Mouse (Mus musculus) MEL-GATA-1-ER (cell line): ENCODE data around the gene Lrp10.

Experiments used
- DNase-seq: peaks from one replicate; pipeline ENCODE4 v3.0.0-alpha.2; 2012; ENCODE audit warnings: low read depth; ENCODE audit errors: extremely low read depth

Lrp10 gene

DNA sequence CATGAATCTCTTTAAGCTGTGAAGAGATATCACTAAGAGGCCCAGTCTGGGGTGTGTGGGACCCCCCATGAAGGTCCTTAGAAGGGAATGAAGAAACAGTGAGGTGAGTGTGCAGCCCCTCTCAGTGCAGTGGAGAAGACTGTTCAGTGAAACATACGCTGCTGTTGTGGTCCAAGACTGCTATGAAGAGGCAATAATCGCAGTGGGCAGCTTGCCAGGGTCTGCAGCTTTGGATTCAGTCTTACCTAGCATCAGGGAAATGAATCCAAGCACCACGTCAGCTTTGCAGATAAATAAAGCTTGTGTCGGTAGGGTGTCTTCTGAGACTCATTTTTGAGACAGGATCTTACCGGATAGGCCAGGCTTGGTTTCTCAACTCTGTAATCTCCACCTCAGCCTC is 8.7 kb downstream of the Lrp10 start:
- no peak for DNase-seq

DNA sequence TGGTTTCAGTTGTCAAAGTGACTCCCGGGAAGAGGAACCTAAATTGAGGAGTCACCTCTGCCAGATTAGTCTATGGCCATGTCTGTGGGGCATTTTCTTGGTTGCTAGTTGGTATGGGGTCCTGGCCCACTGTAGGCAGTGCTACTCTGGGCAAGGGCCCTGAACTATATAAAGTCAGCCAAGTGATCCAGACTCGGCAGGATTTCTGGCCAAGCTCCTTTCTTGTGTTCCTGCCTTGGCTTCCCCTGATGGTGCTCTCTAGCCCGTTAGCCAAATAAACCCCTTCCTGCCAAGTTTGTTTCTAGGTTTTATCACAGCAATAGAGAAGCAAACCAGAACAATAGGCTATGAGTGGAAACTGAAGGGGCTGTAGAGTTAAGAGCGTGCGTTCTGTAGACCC is 10.8 kb downstream of the Lrp10 start:
- no peak for DNase-seq

DNA sequence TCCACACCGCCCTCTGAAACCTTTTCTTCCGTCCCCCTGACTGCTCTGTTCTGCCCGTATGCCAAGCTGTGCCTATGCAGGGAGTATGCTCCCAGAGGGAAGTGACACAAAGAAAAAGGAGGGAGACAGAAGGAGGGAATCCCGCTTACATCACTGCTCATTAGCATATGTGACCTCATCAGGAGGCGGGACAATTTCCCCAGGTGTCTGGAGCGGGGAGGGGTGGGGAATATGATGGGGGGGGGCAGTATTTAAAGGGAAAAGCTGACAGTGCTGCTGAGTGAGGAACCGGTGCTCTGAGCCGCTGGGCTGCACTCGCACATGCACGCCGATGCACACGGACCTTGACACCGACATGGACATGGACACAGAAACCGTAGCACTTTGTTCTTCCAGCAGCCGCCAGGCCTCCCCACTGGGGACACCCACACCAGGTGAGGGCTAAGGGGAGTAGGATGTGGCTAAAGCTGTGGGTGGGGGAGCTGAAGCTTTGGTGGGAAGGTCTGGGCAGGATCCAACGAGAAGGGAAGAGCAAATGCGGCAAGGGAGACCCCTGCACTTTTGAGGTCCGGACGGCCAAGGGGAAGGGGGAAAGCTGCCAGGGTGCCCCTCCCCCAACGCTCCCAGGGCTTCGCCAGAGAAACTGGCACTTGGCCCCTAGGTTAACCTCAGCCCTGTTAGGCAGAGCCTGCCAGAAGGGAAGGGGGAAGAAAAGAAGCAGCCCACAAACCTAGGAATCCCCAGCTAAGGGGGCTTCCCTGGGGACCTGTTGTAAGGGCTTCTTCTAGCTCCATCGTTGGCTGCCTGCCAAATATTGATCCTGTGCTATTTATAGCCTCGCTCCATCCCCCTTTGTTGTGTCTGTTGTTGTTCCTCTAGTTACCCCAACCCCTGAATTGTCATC is 12.3 kb downstream of the Lrp10 start, which contains the start of gene Rem2:
TSS of gene Rem2 (plus strand) at position 160 of the 904 bp plus-strand sequence.
- DNase-seq, result no peak

DNA sequence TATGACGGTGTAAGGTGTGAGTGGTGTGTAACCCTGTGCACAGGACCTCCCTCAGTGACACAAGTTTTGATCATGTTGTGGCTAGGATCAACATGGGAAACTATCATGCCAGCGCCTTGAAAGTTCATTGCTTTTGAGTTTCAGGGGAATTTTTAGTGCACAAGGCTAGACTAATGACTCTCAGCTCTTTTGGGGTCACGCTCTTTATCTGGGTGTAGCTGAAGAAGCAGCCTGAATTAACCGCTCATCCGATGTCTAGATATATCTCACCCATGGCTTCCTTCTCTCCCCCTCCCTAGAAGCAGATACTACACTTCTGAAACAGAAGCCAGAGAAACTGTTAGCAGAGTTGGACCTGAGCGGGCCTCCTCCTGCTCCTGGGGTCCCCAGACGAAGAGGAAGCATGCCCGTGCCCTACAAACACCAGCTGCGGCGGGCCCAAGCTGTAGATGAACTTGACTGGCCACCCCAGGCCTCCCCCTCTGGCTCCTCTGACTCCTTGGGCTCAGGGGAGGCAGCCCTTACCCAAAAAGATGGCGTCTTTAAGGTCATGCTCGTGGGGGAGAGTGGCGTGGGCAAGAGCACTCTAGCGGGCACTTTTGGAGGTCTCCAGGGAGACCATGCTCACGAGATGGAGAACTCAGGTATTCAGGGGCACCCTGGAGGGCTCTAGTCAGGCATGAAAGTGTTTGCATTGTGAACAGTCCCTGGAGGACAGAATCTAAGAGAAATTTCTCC is 13.4 kb downstream of the Lrp10 start:
- DNase-seq, result no peak

DNA sequence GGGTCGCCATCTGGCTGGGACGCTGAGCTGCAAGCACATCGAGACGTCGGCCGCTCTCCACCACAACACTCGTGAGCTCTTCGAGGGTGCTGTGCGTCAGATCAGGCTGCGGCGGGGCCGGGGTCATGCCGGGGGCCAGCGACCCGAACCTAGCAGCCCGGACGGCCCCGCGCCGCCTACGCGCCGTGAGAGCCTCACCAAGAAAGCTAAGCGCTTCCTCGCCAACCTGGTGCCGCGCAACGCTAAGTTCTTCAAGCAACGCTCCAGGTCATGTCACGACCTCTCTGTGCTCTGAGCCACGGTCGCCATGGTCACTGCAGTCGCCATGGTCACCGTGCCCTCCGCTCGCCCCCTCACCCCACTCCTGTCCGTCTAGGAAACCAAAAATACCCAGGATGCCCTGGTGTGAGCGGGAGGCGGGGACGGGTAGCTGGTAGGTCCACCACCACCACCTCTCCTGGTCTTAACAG is 15.5 kb downstream of the Lrp10 start:
- DNase-seq, result no peak

DNA sequence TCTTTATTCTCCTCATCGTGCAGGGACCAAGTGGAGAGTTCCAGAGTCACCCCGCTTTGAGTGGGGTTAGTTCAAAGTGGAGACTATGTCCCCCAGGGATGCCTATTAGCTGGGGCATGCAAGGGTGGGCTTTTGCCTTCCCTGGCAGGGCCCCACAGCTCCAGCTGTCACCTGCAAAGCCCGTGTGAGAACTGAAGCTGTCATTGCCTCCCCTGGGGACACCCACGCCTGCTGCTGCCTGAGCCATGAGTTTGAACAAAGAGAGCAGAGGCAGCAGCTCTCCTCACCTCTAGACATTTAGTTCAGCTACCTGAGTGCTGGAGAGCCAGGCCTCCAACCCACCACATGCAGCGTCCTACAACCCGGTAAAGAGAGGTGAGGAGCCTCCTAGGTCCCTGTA is 16.7 kb downstream of the Lrp10 start:
- DNase-seq, result no peak

DNA sequence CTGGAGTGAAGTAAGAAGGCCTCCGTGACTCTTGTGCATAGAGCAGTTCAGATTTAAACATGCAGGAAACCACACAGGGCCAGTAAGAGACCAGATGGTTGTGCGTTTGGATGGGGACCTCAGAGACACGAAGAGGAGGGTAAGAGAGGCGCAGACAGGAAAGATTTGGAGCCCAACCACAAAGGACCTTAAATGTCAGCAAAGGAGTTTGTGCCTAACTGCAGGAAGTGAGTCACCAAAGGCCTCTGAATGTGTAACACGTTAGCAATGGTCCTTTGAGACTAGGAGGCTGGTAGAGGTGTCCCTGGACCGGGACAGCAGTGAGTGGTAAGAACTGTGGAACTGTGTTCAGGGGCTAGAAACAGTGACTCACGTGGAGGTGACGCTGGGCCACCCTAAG is 17.5 kb downstream of the Lrp10 start:
- DNase-seq, result no peak

DNA sequence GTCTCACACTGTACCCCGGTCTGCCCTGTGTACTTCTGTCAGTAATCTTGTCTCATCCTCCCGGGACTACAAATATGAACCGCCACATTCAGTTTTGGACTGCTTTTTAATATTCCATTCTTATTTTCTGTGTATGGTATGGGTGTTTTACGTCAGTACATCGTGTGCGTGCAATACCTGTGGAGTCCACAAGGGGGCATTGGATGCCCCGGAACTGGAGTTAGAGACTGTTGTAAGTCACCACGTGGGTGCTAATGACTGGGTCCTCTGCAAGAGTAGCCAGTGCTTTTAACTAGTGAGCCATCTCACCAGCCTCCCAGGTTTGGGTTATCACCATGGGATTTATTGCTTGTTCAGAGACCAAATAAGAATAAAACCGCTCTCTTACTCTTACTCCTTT is 18.6 kb downstream of the Lrp10 start:
- DNase-seq, result peak; percentile 74

DNA sequence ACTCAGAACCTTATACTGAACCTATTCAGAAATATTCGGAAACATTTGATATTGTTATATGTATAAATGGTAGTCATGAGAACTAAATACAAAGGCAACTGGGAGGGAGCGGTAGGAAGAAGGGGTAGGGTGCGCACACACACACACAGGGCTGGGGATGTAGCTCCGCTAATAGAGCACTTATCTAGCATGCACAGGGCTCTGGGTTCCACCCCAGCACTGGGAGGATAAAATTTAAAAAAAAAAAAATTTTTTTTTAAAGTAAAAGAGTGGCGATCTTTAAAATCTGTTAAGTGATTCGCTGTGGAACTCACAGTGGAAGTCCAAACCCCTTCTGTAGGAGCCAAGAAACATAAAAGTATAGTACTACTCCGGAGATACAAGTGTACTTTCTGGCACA is 22.0 kb downstream of the Lrp10 start:
- DNase-seq, result no peak

DNA sequence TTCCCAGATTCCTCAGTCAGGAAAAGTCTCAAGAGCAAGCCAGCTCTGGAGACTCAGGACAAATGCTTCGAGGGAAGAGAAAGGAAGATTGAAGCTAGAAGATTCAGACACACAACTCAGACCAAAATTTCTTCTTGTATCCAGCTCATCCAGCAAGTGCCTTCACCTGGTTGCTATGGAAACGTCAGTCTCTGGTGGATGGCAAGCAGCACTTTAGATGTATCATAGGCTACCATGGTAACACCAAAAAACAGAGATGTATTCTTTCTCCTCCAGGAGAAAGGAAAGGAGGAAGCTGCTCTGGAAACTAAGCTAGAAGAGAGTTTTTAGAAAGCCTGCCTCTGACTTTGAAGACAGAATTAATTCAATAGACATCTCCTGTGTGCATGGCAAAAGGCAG is 23.8 kb downstream of the Lrp10 start:
- DNase-seq, result no peak

DNA sequence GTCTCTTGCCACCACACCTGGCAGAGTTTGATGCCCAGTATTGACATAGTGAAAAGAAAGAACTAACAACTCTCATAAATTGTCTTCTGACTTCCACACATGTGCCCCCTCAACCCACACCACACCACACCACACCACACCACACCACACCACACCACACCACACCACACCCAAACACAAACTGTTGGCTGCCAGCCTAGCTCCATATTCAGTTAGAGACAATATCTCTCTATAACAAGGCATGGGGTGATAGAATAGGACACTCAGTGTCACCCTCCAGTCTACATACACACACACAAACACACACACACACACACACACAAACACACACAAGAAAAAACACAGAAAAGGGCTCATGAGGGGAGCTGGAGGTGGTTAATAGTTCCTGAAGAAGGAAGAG is 24.4 kb downstream of the Lrp10 start:
- DNase-seq, result no peak

DNA sequence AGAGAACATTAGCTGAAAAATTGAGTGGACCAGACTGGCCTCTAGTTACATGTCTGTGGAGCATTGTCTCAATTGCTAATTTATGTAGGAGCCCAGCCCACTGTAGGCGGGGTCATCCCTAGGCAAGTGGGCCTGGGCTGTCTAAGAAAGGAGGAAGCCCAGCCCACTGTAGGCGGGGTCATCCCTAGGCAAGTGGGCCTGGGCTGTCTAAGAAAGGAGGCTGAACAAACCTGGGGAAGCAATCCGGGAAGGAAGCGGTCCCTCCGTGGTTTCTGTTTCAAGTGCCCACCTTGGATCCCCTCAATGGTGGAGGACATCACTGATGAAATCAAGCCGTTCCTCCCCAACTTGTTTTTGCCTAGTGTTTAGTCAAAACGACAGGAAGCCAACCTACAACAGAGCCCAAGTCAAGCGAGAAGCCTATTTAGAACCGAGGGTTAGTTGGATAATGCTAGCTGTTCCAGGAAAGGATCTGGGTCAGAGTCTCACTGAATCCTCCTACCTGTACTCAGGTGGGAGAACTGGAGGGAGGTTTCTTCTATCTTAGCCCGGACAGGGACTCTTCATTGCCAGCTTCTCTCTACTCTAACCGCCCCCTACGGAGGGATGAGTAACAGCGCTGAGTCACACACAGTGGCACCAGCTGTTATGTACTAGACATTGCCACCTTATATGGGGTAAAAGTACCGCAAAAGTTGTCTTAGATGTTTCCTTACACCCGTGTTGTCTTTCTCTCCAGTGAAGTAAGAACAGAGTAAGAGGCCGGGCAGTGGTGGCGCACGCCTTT is 28.6 kb downstream of the Lrp10 start:
- DNase-seq, result peak; percentile 38

DNA sequence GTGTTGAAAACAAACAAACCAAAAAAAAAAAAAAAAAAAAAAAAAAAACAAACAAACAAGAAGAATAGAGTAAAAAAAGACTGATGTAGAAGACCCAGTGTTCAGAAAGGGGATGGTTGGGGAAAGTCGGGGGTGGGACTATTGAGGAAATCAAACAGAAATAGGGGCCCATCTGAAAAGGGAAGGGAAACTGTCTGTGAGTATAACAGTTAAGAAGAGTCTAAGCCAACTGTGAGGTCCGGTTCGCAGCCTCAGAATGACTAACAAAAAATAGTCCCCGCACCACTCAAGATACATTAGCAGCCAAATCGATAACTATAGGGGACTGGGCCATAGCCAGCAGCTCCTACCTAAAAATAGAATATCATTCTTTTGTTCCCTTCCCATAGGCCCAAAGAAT is 29.3 kb downstream of the Lrp10 start:
- DNase-seq, result no peak

DNA sequence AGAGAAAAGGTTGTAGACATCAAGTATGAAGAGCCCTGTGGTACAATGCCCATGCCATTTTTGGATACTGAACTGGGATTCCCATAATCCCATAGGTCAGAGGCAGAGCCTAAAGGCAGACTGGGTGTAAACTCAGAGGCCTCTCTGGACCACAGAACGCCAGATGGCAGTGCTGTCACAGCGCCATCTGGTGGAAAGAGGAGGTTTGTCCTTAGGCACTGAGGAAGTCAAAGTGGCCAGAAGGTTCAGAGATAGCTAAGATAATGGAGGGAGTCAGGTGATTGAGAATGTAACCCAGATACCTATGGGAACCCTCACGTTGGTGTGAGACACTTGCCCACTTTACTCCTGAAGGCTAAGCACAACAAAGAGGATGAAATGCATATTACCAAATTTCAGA is 30.3 kb downstream of the Lrp10 start:
- DNase-seq, result peak; percentile 46

DNA sequence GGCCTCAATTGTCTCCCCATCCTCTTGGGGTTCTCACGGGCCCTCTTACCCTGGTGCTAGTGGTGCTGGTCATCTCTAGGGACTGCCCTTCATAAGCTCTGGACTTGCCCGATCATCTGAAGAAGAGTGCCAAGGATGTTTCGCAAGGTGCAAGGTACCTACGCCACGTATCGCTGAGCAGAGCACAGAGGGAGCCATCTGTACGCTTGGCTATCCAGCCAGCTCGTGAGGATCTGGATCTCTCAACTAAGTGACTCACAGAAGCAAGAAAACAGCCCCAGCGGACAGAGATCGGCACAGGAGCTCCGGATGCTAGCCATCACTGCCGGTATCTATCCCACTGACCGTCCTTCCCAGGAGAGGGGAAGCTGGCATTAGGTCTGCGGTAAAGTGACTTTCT is 32.8 kb downstream of the Lrp10 start:
- DNase-seq, result no peak

DNA sequence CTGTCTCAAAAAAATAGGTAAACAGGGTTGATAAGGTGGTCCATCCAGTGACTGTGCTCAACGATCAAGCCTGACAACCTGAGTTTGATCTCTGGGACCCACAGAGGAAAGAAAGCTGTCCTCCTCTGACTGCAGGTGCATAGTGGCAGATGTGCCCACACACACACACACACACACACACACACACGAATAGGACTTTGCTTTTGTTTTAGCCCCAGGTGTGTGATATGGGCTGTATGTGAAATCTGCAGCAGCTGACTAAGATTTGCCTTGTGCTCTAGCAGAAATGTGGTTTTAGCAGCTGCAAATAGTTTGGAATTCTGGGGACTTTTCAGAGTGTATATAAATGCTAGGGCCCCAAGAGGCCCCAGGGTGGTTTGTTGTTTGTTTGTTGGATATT is 35.4 kb downstream of the Lrp10 start:
- DNase-seq, result no peak

DNA sequence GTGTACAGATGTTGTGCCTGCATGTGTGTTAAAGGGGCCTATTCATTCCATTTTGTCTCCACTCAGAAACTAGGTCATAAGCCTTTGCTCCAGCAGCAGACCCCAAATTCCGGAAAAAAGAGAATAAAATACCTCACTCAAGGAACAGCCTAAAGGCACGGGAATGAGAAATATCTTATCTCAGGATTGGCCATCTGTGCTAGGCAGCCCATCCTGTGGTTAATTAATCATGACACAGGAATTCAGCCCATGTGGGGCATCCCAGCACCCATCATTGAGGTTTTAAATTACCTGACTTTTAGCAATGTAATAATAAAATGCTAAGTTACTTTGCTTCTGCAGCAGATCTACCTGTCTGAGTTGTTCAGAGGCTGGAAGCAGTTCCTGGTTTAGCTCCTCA is 37.4 kb downstream of the Lrp10 start:
- DNase-seq, result no peak

DNA sequence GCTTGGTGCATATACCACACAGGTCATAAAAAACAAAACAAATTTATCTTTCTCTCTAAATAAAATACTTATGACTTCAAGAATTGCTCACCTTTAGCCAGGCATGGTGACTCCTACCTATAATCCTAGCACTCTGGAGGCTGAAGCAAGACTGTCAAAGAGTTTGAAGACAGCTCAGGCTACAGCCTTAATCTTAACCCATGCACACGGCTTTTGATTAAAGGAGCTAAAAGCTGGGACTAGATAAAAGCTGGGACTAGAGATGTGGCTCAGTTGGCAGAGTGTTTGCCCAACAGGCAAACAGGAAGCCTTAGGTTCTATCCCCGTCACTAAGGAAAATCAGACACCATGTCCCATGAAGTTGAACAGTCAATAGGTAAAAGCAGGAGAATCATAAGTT is 39.2 kb downstream of the Lrp10 start:
- no peak for DNase-seq

DNA sequence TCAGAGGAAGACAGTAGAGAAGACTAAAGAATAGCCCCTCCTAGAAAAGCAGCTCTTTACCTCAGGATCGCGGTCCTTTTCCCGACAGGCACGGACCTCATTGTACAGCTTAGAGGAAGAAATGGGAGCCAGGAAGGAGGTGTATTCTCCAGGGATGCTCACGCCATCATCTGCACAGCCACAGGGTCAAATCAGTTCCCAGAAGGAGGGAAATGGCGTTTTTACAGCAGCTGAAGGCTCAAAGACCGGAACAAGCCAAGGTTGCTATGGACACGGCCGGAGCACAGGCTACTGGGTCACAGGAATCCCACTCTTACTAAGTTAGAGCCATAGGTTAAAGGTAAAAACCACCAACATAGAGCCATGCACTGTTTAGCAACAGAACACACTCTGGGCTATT is 45.8 kb downstream of the Lrp10 start:
- no peak for DNase-seq

DNA sequence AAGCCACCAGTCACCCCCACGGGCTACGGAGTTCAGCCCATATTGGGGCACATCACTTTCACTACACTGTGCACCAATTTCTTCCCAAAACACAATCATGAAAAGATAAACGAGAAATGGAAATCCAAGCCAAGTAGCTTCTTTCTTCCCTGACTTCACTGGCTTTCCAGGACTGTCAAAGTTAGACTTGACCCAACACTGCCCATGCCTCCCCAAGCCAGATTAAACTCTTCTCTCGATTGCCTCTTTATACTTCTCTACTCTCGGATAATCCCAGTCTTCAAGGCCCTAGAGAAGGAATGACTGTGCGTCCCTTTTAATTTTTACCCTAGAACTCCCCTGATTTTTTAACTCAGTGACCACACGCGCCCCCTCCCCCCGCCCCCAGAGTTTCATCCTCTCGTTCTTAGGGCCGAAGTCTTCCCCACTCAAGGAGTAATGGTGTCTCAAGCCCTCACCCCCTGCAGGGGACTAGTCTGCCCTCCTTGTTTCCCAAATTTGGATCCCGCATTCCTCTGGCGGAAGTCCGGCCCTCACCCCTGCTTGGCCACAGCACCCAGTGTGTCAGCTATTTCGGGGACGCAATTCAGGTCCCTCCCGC is 52.9 kb downstream of the Lrp10 start:
- no peak for DNase-seq
